Mouse (Mus musculus): Measurements from ENCODE around the gene Hils1. TPM values are rescaled to one million over a fixed set of nuclear protein-coding genes. Genes with fewer than 3 reads are reported as not detected.

The Hils1 gene
- polyA plus RNA-seq, 1 experiment from 2014 or later = not detected

GRCm38 (mm10) chr11:94990749-94991577 is 23.6 kb downstream of the Hils1 start, which contains the start of gene Ppp1r9b:
Gene Ppp1r9b (plus strand): TSS chr11:94991035.
- peak; percentile 82 for ATAC-seq (ENCODE audit: low FRiP score)
- Histone ChIP-seq H3K4me1 (peaks cover 65% of the 10 kb centered on the region), H3K27me3 (no peaks in the 10 kb centered on the region), H3K27ac (peak within 1 kb of the TSS; percentile 95), H3K9me3 (replicated peaks) (no peaks in the 10 kb centered on the region), H3K36me3 (no peaks in the 10 kb centered on the region), H3K9ac (peak within 1 kb of the TSS; percentile 97), H3K4me2 (replicated peaks) (peak within 1 kb of the TSS; percentile 93), H3K4me3 (peak within 1 kb of the TSS; percentile 93)
- WGBS = under 1% methylated on average over 54 of the region's 69 CpGs

DNA sequence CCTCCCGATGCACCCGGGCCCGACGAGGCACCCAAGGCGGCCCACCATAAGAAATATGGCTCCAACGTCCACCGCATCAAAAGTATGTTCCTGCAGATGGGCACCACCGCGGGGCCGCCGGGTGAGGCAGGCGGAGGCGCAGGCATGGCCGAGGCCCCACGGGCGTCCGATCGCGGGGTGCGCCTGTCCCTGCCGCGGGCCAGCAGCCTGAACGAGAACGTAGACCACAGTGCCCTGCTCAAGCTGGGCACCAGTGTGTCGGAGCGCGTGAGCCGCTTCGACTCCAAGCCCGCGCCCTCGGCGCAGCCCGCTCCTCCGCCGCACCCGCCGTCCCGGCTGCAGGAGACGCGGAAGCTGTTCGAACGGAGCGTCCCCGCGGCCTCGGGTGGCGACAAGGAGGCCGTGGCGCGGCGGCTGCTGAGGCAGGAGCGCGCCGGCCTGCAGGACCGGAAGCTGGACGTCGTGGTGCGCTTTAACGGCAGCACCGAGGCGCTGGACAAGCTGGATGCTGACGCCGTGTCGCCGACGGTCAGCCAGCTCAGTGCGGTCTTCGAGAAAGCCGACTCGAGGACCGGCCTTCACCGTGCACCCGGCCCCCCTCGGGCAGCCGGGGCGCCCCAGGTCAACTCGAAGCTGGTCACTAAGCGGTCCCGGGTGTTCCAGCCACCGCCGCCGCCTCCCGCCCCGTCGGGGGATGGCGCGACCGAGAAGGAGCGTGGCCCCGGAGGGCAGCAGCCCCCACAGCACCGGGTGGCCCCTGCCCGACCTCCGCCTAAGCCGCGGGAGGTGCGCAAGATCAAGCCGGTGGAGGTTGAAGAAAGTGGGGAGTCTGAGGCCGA is 24.5 kb downstream of the Hils1 start:
- Histone ChIP-seq H3K4me1 (peaks cover 73% of the 10 kb centered on the region), H3K36me3 (peaks cover 9% of the 10 kb centered on the region), H3K9me3 (replicated peaks) (no peaks in the 10 kb centered on the region), H3K27ac (peak overlapping the region; percentile 95), H3K9ac (peak overlapping the region; percentile 97), H3K4me2 (replicated peaks) (peak overlapping the region; percentile 93), H3K27me3 (no peaks in the 10 kb centered on the region), H3K4me3 (peak overlapping the region; percentile 93)
- ATAC-seq (ENCODE audit: low FRiP score) = no peak
- under 1% methylated on average over 98 of the region's 99 CpGs for WGBS

DNA sequence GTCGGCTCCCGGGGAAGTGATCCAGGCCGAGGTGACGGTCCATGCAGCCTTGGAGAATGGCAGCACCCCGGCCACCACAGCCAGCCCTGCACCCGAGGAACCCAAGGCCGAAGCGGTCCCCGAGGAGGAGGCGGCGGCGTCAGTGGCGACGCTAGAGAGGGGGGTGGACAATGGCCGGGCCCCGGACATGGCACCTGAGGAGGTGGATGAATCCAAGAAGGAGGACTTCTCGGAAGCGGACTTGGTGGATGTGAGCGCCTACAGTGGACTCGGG is 25.0 kb downstream of the Hils1 start:
- peak overlapping the region; percentile 93 for H3K4me2 ChIP-seq (replicated peaks)

GRCm38 (mm10) chr11:94992754-94993606 is 25.6 kb downstream of the Hils1 start:
- WGBS = 2% methylated on average over 22 of the region's 22 CpGs
- no peak for ATAC-seq (ENCODE audit: low FRiP score)
- Histone ChIP-seq H3K4me1 (peaks cover 72% of the 10 kb centered on the region), H3K36me3 (peaks cover 20% of the 10 kb centered on the region), H3K27me3 (no peaks in the 10 kb centered on the region), H3K9me3 (replicated peaks) (no peaks in the 10 kb centered on the region), H3K4me2 (replicated peaks) (peak overlapping the region; percentile 93), H3K9ac (peak overlapping the region; percentile 97), H3K4me3 (peak overlapping the region; percentile 93), H3K27ac (peak overlapping the region; percentile 44; the same call in 1 of the 2 replicates)

More for the DNA sequence above, 25.0 kb downstream of the Hils1 start:
- Histone ChIP-seq H3K27me3 (no peaks in the 10 kb centered on the region), H3K27ac (0 out of 2 replicates have a peak overlapping the region, but pooled peaks have one; percentile 44), H3K4me3 (peak overlapping the region; percentile 93), H3K4me1 (peaks cover 69% of the 10 kb centered on the region), H3K9me3 (replicated peaks) (no peaks in the 10 kb centered on the region), H3K9ac (peak overlapping the region; percentile 97), H3K36me3 (peaks cover 15% of the 10 kb centered on the region)
- ATAC-seq (ENCODE audit: low FRiP score) = no peak
- WGBS = 0% methylated on average over 20 of the region's 20 CpGs

- peak overlapping the region; percentile 93 for H3K4me3 ChIP-seq
- H3K9ac ChIP-seq = peak overlapping the region; percentile 97
- WGBS = 51% methylated on average over 10 of the region's 10 CpGs
- no peaks in the 10 kb centered on the region for H3K27me3 ChIP-seq
- peak overlapping the region; percentile 93 for H3K4me2 ChIP-seq (replicated peaks)
- ATAC-seq (ENCODE audit: low FRiP score) = no peak
- no peaks in the 10 kb centered on the region for H3K9me3 ChIP-seq (replicated peaks)
- H3K27ac ChIP-seq = no peak overlapping the region
- H3K36me3 ChIP-seq = peaks cover 32% of the 10 kb centered on the region
- peaks cover 69% of the 10 kb centered on the region for H3K4me1 ChIP-seq
Measured at GRCm38 (mm10) chr11:94994208-94994814, 26.9 kb downstream of the Hils1 start.

GRCm38 (mm10) chr11:94994947-94995772 is 27.8 kb downstream of the Hils1 start:
- Histone ChIP-seq H3K27ac (no peak overlapping the region), H3K27me3 (no peaks in the 10 kb centered on the region), H3K4me1 (peaks cover 66% of the 10 kb centered on the region), H3K4me3 (peak overlapping the region; percentile 93), H3K9me3 (replicated peaks) (no peaks in the 10 kb centered on the region), H3K9ac (peak overlapping the region; percentile 97), H3K36me3 (peaks cover 39% of the 10 kb centered on the region), H3K4me2 (replicated peaks) (peak overlapping the region; percentile 93)
- 87% methylated on average over 11 of the region's 11 CpGs for WGBS
- no peak for ATAC-seq (ENCODE audit: low FRiP score)

GRCm38 (mm10) chr11:94996101-94996500 is 28.7 kb downstream of the Hils1 start:
- H3K27ac ChIP-seq = no peak overlapping the region
- H3K9ac ChIP-seq = peak overlapping the region; percentile 97; the same call in 1 of the 2 replicates
- peak overlapping the region; percentile 2; the same call in 1 of the 2 replicates for H3K4me3 ChIP-seq
- peaks cover 43% of the 10 kb centered on the region for H3K36me3 ChIP-seq
- ATAC-seq (ENCODE audit: low FRiP score) = no peak
- 81% methylated on average over 8 of the region's 8 CpGs for WGBS
- H3K9me3 ChIP-seq (replicated peaks) = no peaks in the 10 kb centered on the region
- H3K4me2 ChIP-seq (replicated peaks) = peak overlapping the region; percentile 93
- H3K27me3 ChIP-seq = no peaks in the 10 kb centered on the region
- H3K4me1 ChIP-seq = peaks cover 70% of the 10 kb centered on the region

- Histone ChIP-seq H3K27ac (no peak overlapping the region), H3K9ac (no peak overlapping the region), H3K4me3 (no peak overlapping the region), H3K27me3 (no peaks in the 10 kb centered on the region), H3K4me2 (replicated peaks) (no peak overlapping the region), H3K36me3 (peaks cover 50% of the 10 kb centered on the region), H3K4me1 (peaks cover 76% of the 10 kb centered on the region), H3K9me3 (replicated peaks) (no peaks in the 10 kb centered on the region)
- 90% methylated on average over 6 of the region's 6 CpGs for WGBS
- no peak for ATAC-seq (ENCODE audit: low FRiP score)
Measured at GRCm38 (mm10) chr11:94996984-94997383, 29.6 kb downstream of the Hils1 start.

- Histone ChIP-seq H3K27ac (no peak overlapping the region), H3K36me3 (peaks cover 56% of the 10 kb centered on the region), H3K4me2 (replicated peaks) (no peak overlapping the region), H3K27me3 (no peaks in the 10 kb centered on the region), H3K4me1 (peaks cover 70% of the 10 kb centered on the region), H3K9ac (no peak overlapping the region), H3K4me3 (no peak overlapping the region), H3K9me3 (replicated peaks) (no peaks in the 10 kb centered on the region)
- ATAC-seq (ENCODE audit: low FRiP score) = no peak
- WGBS = 69% methylated on average over 5 of the region's 5 CpGs
Measured at GRCm38 (mm10) chr11:94997596-94997995, 30.2 kb downstream of the Hils1 start.

GRCm38 (mm10) chr11:94998041-94998531 is 30.7 kb downstream of the Hils1 start:
- Histone ChIP-seq H3K4me3 (no peak overlapping the region), H3K27ac (no peak overlapping the region), H3K36me3 (peaks cover 61% of the 10 kb centered on the region), H3K9ac (no peak overlapping the region), H3K4me1 (peaks cover 66% of the 10 kb centered on the region), H3K27me3 (no peaks in the 10 kb centered on the region), H3K4me2 (replicated peaks) (no peak overlapping the region), H3K9me3 (replicated peaks) (no peaks in the 10 kb centered on the region)
- WGBS = 84% methylated on average over 16 of the region's 16 CpGs
- ATAC-seq (ENCODE audit: low FRiP score) = no peak
